Mouse (Mus musculus) liver, embryonic 11.5 days (tissue): ENCODE results near the gene Tram2. TPM values are rescaled to one million over a fixed set of nuclear protein-coding genes. Genes with fewer than 3 reads are reported as not detected.

Experiments
- ATAC-seq: fragments of 200-750 bp; cut with Nextera tagmentation; replicated peaks from 2 replicates; pipeline ENCODE4 v1.8.0; 2017; ENCODE audit warnings: moderate number of reproducible peaks, mild to moderate bottlenecking, moderate TSS enrichment, moderate library complexity; ENCODE audit not compliant: low FRiP score
- DNase-seq: peaks from one replicate; pipeline ENCODE4 v3.0.0-alpha.2; 2017; ENCODE audit warnings: low spot score
- H3K27ac ChIP-seq: fragments of 300-500 bp; sonication (generic); 2 replicates; pipeline ENCODE4 v1.5.1; 2014; ENCODE audit warnings: mild to moderate bottlenecking, low read depth, low read length, control low read depth
- H3K27me3 ChIP-seq: fragments of 300-500 bp; sonication (generic); replicated peaks from 2 replicates; pipeline ENCODE4 v1.6.1; 2014; ENCODE audit warnings: low read length, mixed read lengths; ENCODE audit not compliant: control insufficient read depth, insufficient read depth
- H3K36me3 ChIP-seq: fragments of 300-500 bp; sonication (generic); 2 replicates; pipeline ENCODE4 v1.6.1; 2014; ENCODE audit warnings: mild to moderate bottlenecking, low read length, moderate library complexity, mixed read lengths; ENCODE audit not compliant: control insufficient read depth, insufficient read depth
- H3K4me1 ChIP-seq: fragments of 300-500 bp; sonication (generic); replicated peaks from 2 replicates; pipeline ENCODE4 v1.6.1; 2014; ENCODE audit warnings: low read length, mixed read lengths; ENCODE audit not compliant: control insufficient read depth, insufficient read depth
- H3K4me2 ChIP-seq: fragments of 300-500 bp; sonication (generic); 2 replicates; pipeline ENCODE4 v1.6.1; 2014; ENCODE audit warnings: mild to moderate bottlenecking, control low read depth, moderate library complexity
- H3K4me3 ChIP-seq: fragments of 300-500 bp; sonication (generic); 2 replicates; pipeline ENCODE4 v1.5.1; 2014; ENCODE audit warnings: low read depth, low read length, control low read depth
- H3K9ac ChIP-seq: fragments of 300-500 bp; sonication (generic); 2 replicates; pipeline ENCODE4 v1.6.1; 2014; ENCODE audit warnings: low read depth, low read length, control low read depth
- H3K9me3 ChIP-seq: fragments of 300-500 bp; sonication (generic); 2 replicates; pipeline ENCODE4 v1.6.1; 2016; ENCODE audit warnings: low read length, inconsistent platforms, mixed read lengths; ENCODE audit not compliant: control insufficient read depth
- WGBS: fragments of 180-500 bp; shearing (Covaris S2); extraction: QIAGEN DNeasy Blood & Tissue Kit; methylation state at CpG from one replicate; pipeline ENCODE4 v1.1.7; 2014; 5-methylcytosine and 5-hydroxymethylcytosine counted together
- polyA plus RNA-seq: library from polyadenylated mRNA; unstranded; fragments of >200 nt; fragmentation: Nextera tagmentation; extraction: Ambion mirVana; gene quantifications from 2 replicates; pipeline ENCODE4 v1.2.1, GENCODE M21; 2014

The Tram2 gene
- polyA plus RNA-seq, 1 experiment from 2014 or later: 3.9 TPM

- ATAC-seq (no peak), DNase-seq (no peak)
- no peaks in the 10 kb centered on the region; the same call in 1 of the 2 replicates for H3K36me3 ChIP-seq
- no peaks in the 10 kb centered on the region for H3K9me3 ChIP-seq
- H3K4me2 ChIP-seq: no peak overlapping the region
- no peak overlapping the region for H3K4me3 ChIP-seq
- no peak overlapping the region for H3K27ac ChIP-seq
- H3K27me3 ChIP-seq: no peaks in the 10 kb centered on the region
- no peaks in the 10 kb centered on the region for H3K4me1 ChIP-seq
- 65% methylated on average over 4 of the region's 4 CpGs for WGBS
- H3K9ac ChIP-seq: no peak overlapping the region
These were observed 70.1 kb downstream of the Tram2 start for GRCm38 (mm10) chr1:21008891-21009290.

DNA sequence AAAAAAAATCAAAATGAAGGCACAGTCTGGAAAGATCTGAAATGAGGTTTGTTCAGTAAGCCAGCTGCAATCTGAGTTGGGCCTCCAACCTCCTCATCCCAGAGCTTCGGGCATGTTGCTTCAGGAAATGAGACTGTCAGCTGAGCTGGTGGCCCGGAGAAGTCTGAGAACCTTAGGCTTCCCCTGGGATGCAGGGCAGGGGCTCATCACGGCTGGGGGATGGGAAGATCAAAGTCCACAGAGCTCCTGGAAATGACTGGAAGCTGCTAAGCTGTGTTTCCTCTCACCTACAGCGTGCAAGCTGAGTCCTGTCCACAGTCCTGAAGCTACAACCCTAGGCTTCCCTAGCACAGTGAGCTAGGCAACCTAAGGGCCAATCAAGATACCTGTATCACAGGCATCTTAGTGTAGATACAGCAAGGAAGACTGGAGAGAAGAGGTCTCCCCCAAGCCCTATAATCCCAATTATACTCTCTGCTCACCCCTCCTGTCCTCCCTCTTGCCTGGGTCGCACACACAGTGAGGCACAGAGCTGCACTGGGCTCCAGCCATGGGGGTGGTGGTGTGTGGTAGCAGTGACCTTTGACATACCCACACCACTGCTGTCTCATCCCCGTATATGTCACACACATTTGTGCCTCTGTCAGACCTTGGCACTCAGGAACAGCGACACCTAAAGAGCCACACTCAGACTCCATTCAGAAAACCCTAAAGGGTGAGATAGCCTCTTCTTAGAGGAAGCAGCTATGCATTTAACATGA lies 70.9 kb downstream of the Tram2 start:
- no peak overlapping the region for H3K27ac ChIP-seq
- no peaks in the 10 kb centered on the region for H3K4me1 ChIP-seq
- H3K4me2 ChIP-seq: no peak overlapping the region
- H3K4me3 ChIP-seq: no peak overlapping the region
- no peaks in the 10 kb centered on the region; the same call in 1 of the 2 replicates for H3K36me3 ChIP-seq
- H3K9ac ChIP-seq: no peak overlapping the region
- ATAC-seq (0 out of 2 replicates have a peak, but pooled peaks have one; percentile 18), DNase-seq (no peak)
- WGBS: 69% methylated on average over 7 of the region's 7 CpGs
- no peaks in the 10 kb centered on the region for H3K27me3 ChIP-seq
- H3K9me3 ChIP-seq: no peaks in the 10 kb centered on the region

- 83% methylated on average over 5 of the region's 5 CpGs for WGBS
- ATAC-seq: no peak
- no peaks in the 10 kb centered on the region; the same call in 1 of the 2 replicates for H3K36me3 ChIP-seq
These were observed 72.3 kb downstream of the Tram2 start for GRCm38 (mm10) chr1:21006775-21007174.

GRCm38 (mm10) chr1:21004596-21004995 lies 74.4 kb downstream of the Tram2 start:
- Histone ChIP-seq H3K9me3 (no peaks in the 10 kb centered on the region), H3K27me3 (no peaks in the 10 kb centered on the region), H3K9ac (no peak overlapping the region), H3K4me2 (no peak overlapping the region), H3K36me3 (peaks cover 2% of the 10 kb centered on the region; the same call in 1 of the 2 replicates), H3K4me3 (no peak overlapping the region), H3K4me1 (no peaks in the 10 kb centered on the region), H3K27ac (no peak overlapping the region)
- no peak for ATAC-seq
- 70% methylated on average over 8 of the region's 8 CpGs for WGBS
- DNase-seq: no peak

More at GRCm38 (mm10) chr1:21006775-21007174, 72.3 kb downstream of the Tram2 start:
- Histone ChIP-seq H3K4me3 (no peak overlapping the region), H3K4me2 (no peak overlapping the region), H3K27ac (no peak overlapping the region), H3K4me1 (no peaks in the 10 kb centered on the region), H3K27me3 (no peaks in the 10 kb centered on the region), H3K9me3 (no peaks in the 10 kb centered on the region), H3K9ac (no peak overlapping the region)
- no peak for DNase-seq

GRCm38 (mm10) chr1:21002246-21003142 lies 76.5 kb downstream of the Tram2 start:
- H3K27ac ChIP-seq: no peak overlapping the region
- DNase-seq (no peak), ATAC-seq (no peak)
- no peaks in the 10 kb centered on the region for H3K27me3 ChIP-seq
- H3K36me3 ChIP-seq: peaks cover 2% of the 10 kb centered on the region; the same call in 1 of the 2 replicates
- no peak overlapping the region for H3K9ac ChIP-seq
- peaks cover 4% of the 10 kb centered on the region; the same call in 1 of the 2 replicates for H3K4me1 ChIP-seq
- no peaks in the 10 kb centered on the region for H3K9me3 ChIP-seq
- H3K4me2 ChIP-seq: no peak overlapping the region
- WGBS: 90% methylated on average over 14 of the region's 14 CpGs
- no peak overlapping the region for H3K4me3 ChIP-seq

- Histone ChIP-seq H3K36me3 (peaks cover 2% of the 10 kb centered on the region; the same call in 1 of the 2 replicates), H3K4me3 (no peak overlapping the region), H3K4me2 (no peak overlapping the region), H3K27me3 (no peaks in the 10 kb centered on the region), H3K9ac (no peak overlapping the region), H3K9me3 (no peaks in the 10 kb centered on the region), H3K4me1 (peaks cover 9% of the 10 kb centered on the region; the same call in 1 of the 2 replicates), H3K27ac (no peak overlapping the region)
- 66% methylated on average over 13 of the region's 13 CpGs for WGBS
- ATAC-seq: no peak
- no peak for DNase-seq
These were observed 81.1 kb downstream of the Tram2 start for GRCm38 (mm10) chr1:20997881-20998389.

GRCm38 (mm10) chr1:20997328-20997689 lies 81.7 kb downstream of the Tram2 start:
- H3K36me3 ChIP-seq: peaks cover 2% of the 10 kb centered on the region; the same call in 1 of the 2 replicates
- H3K4me2 ChIP-seq: no peak overlapping the region
- no peak overlapping the region for H3K27ac ChIP-seq
- H3K4me1 ChIP-seq: peaks cover 9% of the 10 kb centered on the region; the same call in 1 of the 2 replicates
- H3K27me3 ChIP-seq: no peaks in the 10 kb centered on the region
- H3K4me3 ChIP-seq: no peak overlapping the region
- H3K9me3 ChIP-seq: no peaks in the 10 kb centered on the region
- DNase-seq (no peak), ATAC-seq (peak; percentile 55; the same call in 1 of the 2 replicates)
- WGBS: 57% methylated on average over 2 of the region's 2 CpGs
- no peak overlapping the region for H3K9ac ChIP-seq

- no peaks in the 10 kb centered on the region for H3K9me3 ChIP-seq
- peaks cover 2% of the 10 kb centered on the region; the same call in 1 of the 2 replicates for H3K36me3 ChIP-seq
- H3K27me3 ChIP-seq: no peaks in the 10 kb centered on the region
- H3K4me3 ChIP-seq: no peak overlapping the region
- 61% methylated on average over 17 of the region's 17 CpGs for WGBS
- no peak overlapping the region for H3K9ac ChIP-seq
- peaks cover 9% of the 10 kb centered on the region; the same call in 1 of the 2 replicates for H3K4me1 ChIP-seq
- DNase-seq (no peak), ATAC-seq (peak; percentile 35)
- H3K27ac ChIP-seq: no peak overlapping the region
- no peak overlapping the region for H3K4me2 ChIP-seq
These were observed 82.3 kb downstream of the Tram2 start for GRCm38 (mm10) chr1:20996603-20997327.
